Mouse (Mus musculus) mature B cell (primary cell): Measurements from ENCODE around the gene Zfp385c.
"Not testable (repeated sequence)": the region's sequence is repeated elsewhere in the genome, so short reads cannot be mapped to it uniquely, and the experiment has no call there.

Experiments used
- in situ Hi-C: fragments of 300-500 bp; cut with MboI; formaldehyde crosslinking; loops from 2 replicates; pipeline ENCODE4 v1.14.3; 2019

Gene Zfp385c

DNA sequence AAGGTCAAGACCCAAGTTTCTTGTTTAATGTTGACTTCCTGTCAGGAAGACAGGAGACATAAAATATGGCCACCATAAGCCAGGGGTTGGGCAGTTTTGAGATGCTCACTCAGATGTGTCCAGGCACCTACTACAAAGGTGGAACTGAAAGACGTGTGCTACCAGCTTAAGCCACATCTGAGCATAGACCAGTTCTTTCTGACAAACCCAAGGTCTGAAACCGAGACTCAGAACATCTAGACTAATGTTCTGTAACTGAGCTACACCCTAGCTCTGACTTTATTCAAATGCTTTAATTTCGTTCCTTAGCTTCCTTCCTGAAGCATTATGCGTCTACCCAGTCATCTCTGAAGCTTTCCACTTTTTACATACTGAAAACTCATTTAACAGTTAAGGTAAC lies 94.2 kb downstream of the Zfp385c start:
- in situ Hi-C loops: no loop called here

DNA sequence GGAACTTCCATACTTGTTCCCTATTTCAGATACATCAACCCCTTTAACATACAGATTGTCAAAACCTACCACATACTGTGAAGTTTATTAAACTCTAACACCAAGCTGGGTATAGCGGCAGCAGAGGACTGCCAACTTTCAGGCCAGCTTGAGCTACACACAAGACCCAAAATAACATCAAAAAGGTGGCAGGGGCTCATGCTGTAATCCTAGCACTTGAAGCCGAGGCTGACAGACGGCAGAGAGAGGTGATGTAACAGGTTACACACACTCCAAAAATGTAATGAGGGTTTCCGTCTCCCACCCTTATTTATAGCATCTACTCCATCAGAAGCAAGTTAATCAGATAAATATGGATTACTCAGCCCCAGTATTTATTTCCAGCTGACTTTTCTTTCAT lies 96.7 kb downstream of the Zfp385c start:
- in situ Hi-C loops: no loop called here

DNA sequence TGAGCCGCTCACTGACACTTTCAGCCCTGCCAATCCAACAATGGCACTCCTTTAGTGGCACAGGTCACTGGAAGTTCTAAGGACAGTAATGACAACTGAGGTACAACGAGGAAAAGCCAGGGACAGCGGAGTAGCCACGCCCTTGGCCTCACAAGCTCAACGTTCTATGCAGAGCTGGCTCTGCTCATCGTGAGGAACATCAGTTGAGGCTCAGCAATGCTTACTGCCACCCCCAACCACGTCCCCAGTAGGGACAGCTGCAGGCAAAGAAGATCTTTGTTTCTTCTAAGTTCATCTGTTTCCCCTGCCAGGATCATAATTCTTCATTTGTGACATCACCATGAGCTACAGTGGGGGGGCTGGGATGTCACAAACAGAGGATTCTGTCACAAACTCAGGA lies 97.6 kb downstream of the Zfp385c start:
- in situ Hi-C loops: no loop called here

DNA sequence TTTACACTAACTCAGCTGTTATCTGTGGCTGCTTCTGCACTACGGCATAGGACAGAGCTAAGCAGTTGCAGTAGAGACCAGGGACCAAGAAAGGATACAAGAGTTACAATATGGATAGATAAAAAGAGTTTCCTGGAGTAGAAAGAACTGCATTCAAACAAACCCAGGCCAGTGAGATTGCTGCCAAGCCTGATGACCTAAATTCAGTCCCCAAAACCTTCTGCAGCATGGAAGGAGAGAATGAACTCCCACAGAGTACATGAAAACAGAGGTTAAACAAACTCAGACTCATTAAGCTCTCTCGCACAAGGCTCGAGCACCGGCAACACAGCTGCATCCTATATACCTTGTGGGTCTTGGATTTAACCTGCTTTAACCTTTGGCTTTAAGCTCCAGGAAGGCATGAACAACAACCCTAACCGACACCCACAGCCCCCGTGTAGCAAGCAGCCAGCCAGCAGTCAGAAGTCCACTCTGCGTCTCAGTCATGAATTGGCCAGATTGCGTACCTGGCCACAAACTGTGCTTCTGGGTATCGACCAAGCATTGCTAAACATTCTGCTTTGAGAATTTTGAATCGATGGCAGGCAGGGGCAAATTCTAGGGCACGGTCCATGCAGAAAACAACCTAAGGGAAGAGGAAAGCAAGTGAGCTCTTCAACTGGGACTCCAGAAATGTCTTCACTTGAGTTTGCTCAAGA lies 99.8 kb downstream of the Zfp385c start:
- in situ Hi-C loops: no loop called here

DNA sequence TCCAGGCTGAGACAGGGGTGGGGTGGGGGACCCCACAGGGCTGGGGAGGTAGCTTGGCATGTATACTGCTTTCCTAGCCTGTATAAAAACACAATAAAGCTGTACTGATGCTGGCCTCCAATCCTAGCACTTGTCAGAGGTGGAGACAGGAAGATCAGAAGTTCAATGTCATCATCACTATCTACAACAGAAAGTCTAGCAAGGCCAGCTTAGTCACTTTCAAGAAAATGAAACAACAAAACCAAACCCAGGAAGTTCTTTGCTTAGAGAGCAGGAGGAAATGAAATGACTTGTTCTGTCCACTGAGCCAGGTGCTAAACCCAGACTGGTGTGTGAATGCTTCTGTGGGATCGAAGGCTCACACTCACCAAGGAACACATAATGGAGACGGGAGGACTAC lies 103.8 kb downstream of the Zfp385c start:
- in situ Hi-C loops: loop anchor here (5.0 kb wide), 1 partner anchor 34 kb away; the partner anchor contains the start of gene Dnajc7

DNA sequence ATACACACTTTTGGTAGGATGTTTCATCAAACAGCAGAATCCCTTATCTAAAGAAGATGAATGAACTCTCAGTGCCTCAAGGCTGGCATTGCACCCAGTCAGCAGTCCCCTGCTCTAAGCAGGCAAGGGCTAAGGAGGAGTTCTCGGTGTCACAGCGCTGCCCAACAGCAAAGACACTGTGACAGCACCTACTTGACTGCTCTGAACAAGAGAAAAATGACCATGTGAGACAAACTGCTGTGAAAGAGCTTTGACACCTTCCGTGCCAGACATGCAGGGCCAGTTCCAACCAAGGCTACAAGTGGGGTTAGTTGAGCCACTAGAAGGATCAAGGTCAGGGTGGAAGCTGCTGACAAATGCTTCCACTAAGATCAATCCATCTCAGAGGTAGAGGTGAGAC lies 107.1 kb downstream of the Zfp385c start:
- in situ Hi-C loops: loop anchor here (5.0 kb wide), 1 partner anchor 37 kb away; the partner anchor contains the start of gene Dnajc7

DNA sequence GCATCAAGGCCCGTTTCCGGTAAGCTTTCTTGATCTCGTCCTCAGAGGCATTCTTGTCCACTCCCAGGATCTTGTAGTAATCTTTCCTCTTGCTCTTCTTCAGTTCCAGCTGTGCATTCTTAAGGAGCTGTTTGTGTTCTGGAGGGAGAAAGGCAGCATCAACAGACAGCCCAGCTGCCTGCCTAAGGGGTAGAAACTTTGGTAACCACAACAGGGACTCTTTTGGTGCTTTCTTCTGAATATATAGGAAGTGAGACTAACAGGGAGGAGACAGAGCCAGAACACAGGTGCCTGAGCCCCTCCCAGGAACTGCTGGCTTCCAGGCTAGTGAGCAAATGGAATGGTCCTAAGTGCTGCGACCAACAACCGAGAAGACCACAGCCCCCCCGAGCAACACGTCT lies 107.7 kb downstream of the Zfp385c start:
- in situ Hi-C loops: no loop called here

DNA sequence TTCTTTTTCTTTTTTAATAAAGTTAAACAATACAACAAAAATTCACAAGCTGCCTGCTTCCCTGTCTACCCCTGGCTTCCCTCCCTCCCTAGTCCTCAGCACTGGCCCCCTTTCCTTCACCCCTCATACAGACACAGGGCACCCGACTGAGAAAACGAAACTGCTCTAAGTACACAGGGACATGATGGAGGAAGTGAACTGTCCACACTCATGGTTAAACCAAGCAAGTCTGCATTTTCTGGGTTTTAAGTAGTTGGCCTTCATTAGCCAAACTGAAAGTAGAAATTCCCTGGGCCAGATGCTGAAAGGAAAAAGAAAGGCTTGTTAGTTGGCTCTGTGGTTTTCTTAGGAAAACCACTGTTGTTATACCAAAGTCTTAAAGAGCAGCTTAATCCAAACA lies 109.4 kb downstream of the Zfp385c start:
- in situ Hi-C loops: no loop called here

DNA sequence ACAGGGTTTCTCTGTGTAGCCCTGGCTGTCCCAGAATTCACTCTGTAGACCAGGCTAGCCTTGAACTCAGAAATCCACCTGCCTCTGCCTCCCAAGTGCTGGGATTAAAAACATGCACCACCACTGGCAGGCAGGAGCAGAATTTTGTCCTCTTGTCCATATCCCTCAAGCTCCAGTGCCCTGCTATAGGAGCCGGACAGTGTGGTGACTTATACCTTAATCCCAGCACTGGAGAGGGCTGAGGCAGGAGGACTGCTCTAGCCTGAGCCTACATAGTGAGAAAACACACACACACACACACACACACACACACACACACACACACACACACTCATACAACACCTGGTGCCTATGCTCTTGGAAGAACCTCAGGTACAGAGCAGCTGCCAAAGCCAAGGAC lies 109.8 kb downstream of the Zfp385c start:
- in situ Hi-C loops: not testable (repeated sequence)

DNA sequence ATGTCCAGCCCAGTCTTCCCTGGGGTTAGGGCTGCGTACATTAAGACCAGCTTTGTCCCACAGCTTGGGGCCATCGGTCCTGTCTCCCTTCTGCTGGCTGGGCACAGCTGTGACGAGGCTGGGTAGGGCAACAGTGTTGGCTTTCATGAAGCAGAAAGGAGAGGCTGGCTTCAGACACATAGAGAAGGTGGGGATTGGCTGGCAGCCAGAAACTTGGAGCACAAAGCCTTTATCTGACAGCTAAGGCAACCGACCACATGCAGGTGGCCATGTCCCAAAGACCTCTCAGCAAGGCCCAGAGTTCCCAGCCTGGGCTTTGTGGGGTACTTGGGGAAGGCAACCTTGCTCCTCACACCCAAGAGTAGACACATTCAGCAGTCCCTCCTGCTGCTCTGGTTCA lies 110.5 kb downstream of the Zfp385c start:
- in situ Hi-C loops: no loop called here

DNA sequence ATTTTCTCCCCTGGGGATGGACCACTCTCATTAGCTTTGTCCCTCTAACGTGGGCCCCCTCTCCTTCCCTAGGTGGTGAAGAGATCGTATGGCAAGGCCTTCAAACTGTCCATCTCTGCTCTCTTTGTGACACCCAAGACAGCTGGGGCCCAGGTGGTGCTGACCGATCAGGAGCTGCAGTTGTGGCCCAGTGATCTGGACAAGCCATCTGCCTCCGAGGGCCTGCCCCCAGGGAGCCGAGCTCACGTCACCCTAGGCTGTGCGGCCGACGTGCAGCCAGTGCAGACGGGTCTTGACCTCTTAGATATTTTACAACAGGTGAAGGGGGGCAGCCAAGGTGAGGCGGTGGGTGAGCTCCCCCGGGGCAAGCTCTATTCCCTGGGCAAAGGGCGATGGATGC lies 112.0 kb downstream of the Zfp385c start:
- in situ Hi-C loops: no loop called here

DNA sequence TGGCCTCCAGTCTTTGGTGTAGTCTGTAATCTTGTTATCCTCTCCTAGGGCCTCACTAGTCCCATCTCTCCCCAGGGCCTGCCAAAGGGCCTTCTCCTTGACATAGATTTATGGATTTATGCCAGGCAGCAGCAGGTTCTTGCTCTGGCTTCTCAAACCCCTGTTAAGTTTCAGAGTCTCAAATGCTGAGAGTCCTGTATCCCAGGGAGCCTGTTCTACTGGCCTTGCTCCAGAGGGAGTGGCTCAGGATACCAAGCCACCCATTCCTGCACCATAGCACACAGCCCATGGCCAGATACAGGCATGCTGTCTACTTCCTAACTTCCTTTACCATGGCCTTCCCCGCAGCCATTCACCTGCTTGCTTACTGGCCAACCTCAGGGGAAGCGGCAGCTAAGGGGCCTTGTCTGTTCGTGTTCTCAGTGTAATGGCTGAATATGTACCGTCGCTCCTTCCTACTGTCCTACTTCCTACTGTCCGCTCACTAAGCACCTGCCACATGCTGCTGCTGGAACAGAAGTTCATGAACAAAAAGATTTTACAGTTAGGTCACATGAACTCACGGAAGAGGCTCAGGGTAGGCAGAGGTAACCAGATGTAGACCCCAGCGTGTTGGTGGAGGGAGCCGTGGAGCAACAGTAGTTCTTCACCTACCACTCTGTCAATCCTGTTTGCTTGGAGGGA lies 113.0 kb downstream of the Zfp385c start:
- in situ Hi-C loops: no loop called here

DNA sequence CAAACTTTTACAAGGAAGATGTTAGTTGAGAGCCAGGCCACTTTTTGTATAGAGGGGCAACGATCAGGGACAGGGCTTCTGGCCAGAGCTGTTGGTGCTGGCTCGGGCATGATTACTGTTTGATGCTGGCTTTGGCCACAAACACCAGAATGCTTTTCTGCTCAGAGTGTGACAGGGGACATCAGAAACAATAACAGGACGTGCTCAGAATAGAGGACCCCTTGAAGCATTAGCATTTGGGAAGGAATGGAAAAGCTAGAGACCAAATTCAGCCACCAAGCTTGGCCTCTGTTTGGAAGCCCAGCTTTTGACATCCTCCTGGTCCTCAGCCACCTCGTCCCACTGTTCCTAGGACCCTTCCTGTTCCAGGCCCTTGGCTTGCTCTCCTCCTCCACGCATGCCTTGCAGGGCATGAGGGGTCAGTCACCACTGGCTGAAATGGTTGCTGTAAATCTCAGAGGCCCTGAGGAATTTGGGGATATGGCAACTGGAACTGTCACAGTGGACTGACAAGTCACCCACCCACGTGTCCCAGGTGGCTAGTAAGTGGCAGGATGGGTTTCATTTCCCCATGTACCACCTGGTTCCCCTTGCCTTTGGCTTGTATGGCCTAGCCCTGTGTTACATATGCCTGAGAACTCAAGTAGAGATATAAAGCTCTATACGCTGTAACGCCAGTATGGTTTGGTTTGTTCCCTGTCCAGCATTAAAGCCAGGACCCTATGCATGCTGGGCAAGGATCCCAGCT lies 114.2 kb downstream of the Zfp385c start:
- in situ Hi-C loops: no loop called here
